Comparison of ENCODE assay signal across 8 mouse cellular contexts in genomic region chr8:4676586-4676985, GRCm38 (mm10).
A peak's percentile ranks its signal among the peaks of the same experiment; 100 is the strongest.
DNase-seq lines count a peak whose midpoint lies in the region; ATAC-seq and TF ChIP-seq lines count a peak whose summit lies in the region.

No protein-coding gene starts in this region.

- no peak overlapping the region for H3K27ac ChIP-seq in kidney, embryonic 15.5 days
- H3K27ac ChIP-seq in cerebellum, adult 2 months (ENCODE audit: insufficient read depth, low read length) = no peak overlapping the region
- no peak overlapping the region for H3K27ac ChIP-seq in heart, embryonic 16.5 days (ENCODE audit: low read length)
- no peak overlapping the region for H3K27ac ChIP-seq in liver, embryonic 16.5 days (ENCODE audit: low read length)

- WGBS in kidney, embryonic 15.5 days = 91% methylated on average over 7 of the region's 7 CpGs
- WGBS in cerebellum, adult 2 months = 93% methylated on average over 7 of the region's 7 CpGs
- WGBS in heart, embryonic 16.5 days = 78% methylated on average over 7 of the region's 7 CpGs
- WGBS in liver, embryonic 16.5 days (ENCODE audit: insufficient replicate concordance) = 60% methylated on average over 7 of the region's 7 CpGs

- H3K36me3 ChIP-seq in kidney, embryonic 15.5 days = no peaks in the 10 kb centered on the region
- H3K36me3 ChIP-seq in E14TG2a.4 (ENCODE audit: insufficient read depth, low read length) = no peaks in the 10 kb centered on the region; the same call in 1 of the 2 replicates
- no peaks in the 10 kb centered on the region for H3K36me3 ChIP-seq in heart, embryonic 16.5 days (ENCODE audit: control insufficient read depth, insufficient read depth)
- no peaks in the 10 kb centered on the region for H3K36me3 ChIP-seq in liver, embryonic 16.5 days (ENCODE audit: control insufficient read depth, insufficient read depth)

- no peak for TF ChIP-seq CTCF in E14TG2a.4 (conservative IDR thresholded peaks at IDR 0.05; ENCODE audit: low read length)
- TF ChIP-seq CTCF in cerebellum, adult 2 months (IDR thresholded peaks at IDR 0.05; ENCODE audit: borderline replicate concordance, insufficient read depth, low read depth, low read length) = no peak

- ATAC-seq in kidney, embryonic 15.5 days (replicated peaks; ENCODE audit: low FRiP score) = no peak
- no peak for ATAC-seq in heart, embryonic 16.5 days (replicated peaks; ENCODE audit: extremely low read depth, insufficient read depth, low FRiP score)
- ATAC-seq in liver, embryonic 16.5 days (ENCODE audit: low read depth) = no peak

- no peak for TF ChIP-seq POLR2A in cerebellum, adult 2 months (IDR thresholded peaks at IDR 0.05; ENCODE audit: borderline replicate concordance, insufficient read depth, low read length)

- peak overlapping the region; percentile 70 for H3K4me3 ChIP-seq in kidney, embryonic 15.5 days (replicated peaks)
- peak overlapping the region; percentile 84 for H3K4me3 ChIP-seq in E14TG2a.4 (replicated peaks; ENCODE audit: low read length)
- H3K4me3 ChIP-seq in cerebellum, adult 2 months (replicated peaks; ENCODE audit: insufficient read depth, low read depth, low read length) = peak overlapping the region; percentile 26
- H3K4me3 ChIP-seq in heart, embryonic 16.5 days (ENCODE audit: low read length) = peak overlapping the region; percentile 84
- peak overlapping the region; percentile 81; the same call in 1 of the 2 replicates for H3K4me3 ChIP-seq in liver, embryonic 16.5 days (ENCODE audit: low read depth, low read length)

- H3K4me1 ChIP-seq in kidney, embryonic 15.5 days = peaks cover 8% of the 10 kb centered on the region; the same call in 1 of the 2 replicates
- H3K4me1 ChIP-seq in E14TG2a.4 (replicated peaks; ENCODE audit: low read depth, low read length) = no peaks in the 10 kb centered on the region
- H3K4me1 ChIP-seq in cerebellum, adult 2 months (ENCODE audit: control insufficient read depth, insufficient read depth, low read length) = peaks cover 5% of the 10 kb centered on the region; the same call in 1 of the 2 replicates
- peaks cover 3% of the 10 kb centered on the region; the same call in 1 of the 2 replicates for H3K4me1 ChIP-seq in heart, embryonic 16.5 days (ENCODE audit: control insufficient read depth, insufficient read depth, low read length)
- H3K4me1 ChIP-seq in liver, embryonic 16.5 days (ENCODE audit: control insufficient read depth, low read depth, low read length) = peaks cover 3% of the 10 kb centered on the region; the same call in 1 of the 2 replicates

- H3K9ac ChIP-seq in kidney, embryonic 15.5 days = no peak overlapping the region
- no peak overlapping the region for H3K9ac ChIP-seq in heart, embryonic 16.5 days (ENCODE audit: low read length)
- H3K9ac ChIP-seq in liver, embryonic 16.5 days (ENCODE audit: low read depth, low read length) = no peak overlapping the region

- DNase-seq in kidney, postnatal 36 days = no peak
- DNase-seq in cerebellum, adult 2 months = peak; percentile 19 to 35
- no peak for DNase-seq in ovary, postnatal 36 days (ENCODE audit: low spot score)
- no peak for DNase-seq in adrenal gland, adult 18-20 months (ENCODE audit: low spot score in 2 of 2)

- H3K27me3 ChIP-seq in kidney, embryonic 15.5 days = no peaks in the 10 kb centered on the region
- H3K27me3 ChIP-seq in E14TG2a.4 (ENCODE audit: insufficient read depth, low read length) = no peaks in the 10 kb centered on the region
- H3K27me3 ChIP-seq in cerebellum, adult 2 months (ENCODE audit: control insufficient read depth, insufficient read depth, low read length) = no peaks in the 10 kb centered on the region
- no peaks in the 10 kb centered on the region for H3K27me3 ChIP-seq in heart, embryonic 16.5 days (ENCODE audit: control insufficient read depth, insufficient read depth, low read length)
- H3K27me3 ChIP-seq in liver, embryonic 16.5 days (ENCODE audit: control insufficient read depth, insufficient read depth, low read depth, low read length) = no peaks in the 10 kb centered on the region

- 0 out of 2 replicates have a peak, but pooled peaks cover 4% of the 10 kb centered on the region for H3K9me3 ChIP-seq in kidney, embryonic 15.5 days (replicated peaks)
- H3K9me3 ChIP-seq in E14TG2a.4 (ENCODE audit: low read length) = peaks cover 25% of the 10 kb centered on the region
- peaks cover 18% of the 10 kb centered on the region for H3K9me3 ChIP-seq in heart, embryonic 16.5 days (replicated peaks; ENCODE audit: control insufficient read depth, low read length)
- H3K9me3 ChIP-seq in liver, embryonic 16.5 days (replicated peaks; ENCODE audit: control insufficient read depth, low read length) = peaks cover 6% of the 10 kb centered on the region

- H3K4me2 ChIP-seq in kidney, embryonic 15.5 days = peak overlapping the region; percentile 67
- peak overlapping the region; percentile 72 for H3K4me2 ChIP-seq in heart, embryonic 16.5 days (ENCODE audit: low read depth, low read length)
- H3K4me2 ChIP-seq in liver, embryonic 16.5 days (ENCODE audit: low read depth, low read length) = peak overlapping the region; percentile 96

Comparison
In these comparisons a context has a peak if more than half of its experiments do, and no peak if none do; other contexts are left out.
1. H3K4me3 ChIP-seq: peak in every context shown above with its lines; median percentile 84 in E14TG2a.4; 84 in heart, embryonic 16.5 days; 81 in liver, embryonic 16.5 days; 70 in kidney, embryonic 15.5 days; 26 in cerebellum, adult 2 months.
2. DNase-seq: peak in cerebellum, adult 2 months (2 of 2); none in kidney, postnatal 36 days (0 of 2), ovary, postnatal 36 days (single experiment) and adrenal gland, adult 18-20 months (0 of 2).
3. Peak in every context shown above with its lines, with median percentiles within 50 percentile points of each other: H3K4me2 ChIP-seq.